Mouse (Mus musculus): ENCODE measurements around the gene Smdt1. TPM values are rescaled to one million over a fixed set of nuclear protein-coding genes. Genes with fewer than 3 reads are reported as not detected.
A peak's percentile ranks its signal among the peaks of the same experiment; 100 is the strongest.

Gene Smdt1
- total and polyA plus RNA-seq, 3 experiments: 111 to 159 TPM; not detected in 1

DNA sequence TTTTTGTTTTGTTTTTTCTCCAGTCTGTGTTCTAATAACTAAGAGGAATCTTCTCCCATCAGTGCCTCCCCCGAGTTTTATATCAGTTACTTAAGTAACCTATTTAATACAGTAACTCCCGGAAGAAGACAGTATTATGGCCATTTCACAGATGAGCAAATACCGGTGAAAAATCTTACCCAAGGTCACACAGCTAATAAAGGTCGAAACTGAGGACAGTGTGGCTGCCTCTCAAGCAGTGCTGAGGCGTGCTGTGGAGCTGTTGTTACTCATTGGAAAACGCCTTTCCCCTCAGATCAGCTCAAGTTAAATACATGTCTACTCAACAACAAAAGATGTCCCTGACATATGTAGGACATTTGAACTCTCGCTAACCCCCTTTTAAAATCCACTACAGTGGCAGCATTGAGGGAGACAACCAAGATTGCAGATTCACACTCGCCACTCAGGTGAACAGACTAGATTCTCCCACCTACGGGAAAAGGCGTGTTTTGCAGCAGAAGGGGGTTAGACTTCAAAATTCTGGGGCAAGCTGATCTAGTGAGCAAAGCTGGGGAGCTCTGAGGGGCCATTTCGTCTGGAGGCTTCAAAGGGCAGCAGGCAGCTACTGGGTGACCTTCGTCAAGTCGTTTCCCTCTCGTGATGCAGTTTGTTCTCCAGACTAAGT is 14.5 kb downstream of the Smdt1 start:
- H3K36me3 ChIP-seq (ENCODE audit: control insufficient read depth in 1 of 2, insufficient read depth in 2 of 2, low read length in 2 of 2): peaks cover 0 to 27% of the 10 kb centered on the region in 2 experiments; a peak in 2 of 4 replicates
- peak overlapping the region; percentile 57 for H3K27ac ChIP-seq (ENCODE audit: control insufficient read depth, low read depth, low read length)
- TF ChIP-seq CHD1 (IDR thresholded peaks at IDR 0.05; ENCODE audit: low read depth, low read length) (0 out of 2 replicates have a peak, but pooled peaks have one; percentile 13), ZNF384 (IDR thresholded peaks at IDR 0.05; ENCODE audit: low read depth, low read length) (no peak)
- H3K79me2 ChIP-seq (ENCODE audit: control insufficient read depth, insufficient read depth, low read length, poor library complexity): peaks cover 28% of the 10 kb centered on the region
- no peaks in the 10 kb centered on the region for H3K9me3 ChIP-seq (replicated peaks; ENCODE audit: insufficient read depth, low read length)
- H3K9ac ChIP-seq (ENCODE audit: control insufficient read depth, low read depth, low read length, poor library complexity, severe bottlenecking): peak overlapping the region; percentile 88
- peaks cover 9 to 30% of the 10 kb centered on the region in 2 experiments for H3K4me1 ChIP-seq (ENCODE audit: control insufficient read depth in 1 of 2, insufficient read depth in 2 of 2, low read length in 2 of 2)
- peak overlapping the region; percentile 84 for H3K4me3 ChIP-seq (ENCODE audit: control insufficient read depth in 1 of 2, insufficient read depth in 1 of 2, low read depth in 2 of 2, low read length in 2 of 2)
- peak; percentile 37 for DNase-seq (ENCODE audit: low read depth, low spot score)
- no peaks in the 10 kb centered on the region for H3K27me3 ChIP-seq (ENCODE audit: control insufficient read depth in 1 of 2, insufficient read depth in 2 of 2, low read length in 2 of 2)

DNA sequence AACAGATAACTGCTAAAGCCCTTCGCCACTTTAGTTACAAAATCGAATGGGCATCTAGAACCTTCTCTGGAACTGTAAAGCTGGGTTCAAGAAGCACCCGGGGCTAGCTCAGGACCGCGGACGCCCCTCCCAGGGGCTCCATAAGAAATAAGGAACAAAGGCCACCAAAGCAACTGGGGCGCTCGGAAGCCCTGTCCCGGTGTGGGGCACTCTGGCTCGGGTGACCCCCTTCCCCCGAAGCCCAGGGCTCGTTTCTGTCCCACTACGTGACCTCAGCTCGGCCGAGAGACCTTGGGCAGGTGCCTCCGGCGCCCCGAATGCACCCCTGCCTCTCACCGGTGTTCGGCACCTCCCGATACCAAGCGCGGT is 15.0 kb downstream of the Smdt1 start:
- TF ChIP-seq UBTF (IDR thresholded peaks at IDR 0.05; ENCODE audit: borderline replicate concordance, insufficient read depth, low read depth, low read length): 0 out of 2 replicates have a peak, but pooled peaks have one; percentile 10
- TF ChIP-seq POLR2AphosphoS2 (IDR thresholded peaks at IDR 0.05; ENCODE audit: low read length): no peak
- Histone ChIP-seq H3K9me3 (replicated peaks; ENCODE audit: insufficient read depth, low read length) (no peaks in the 10 kb centered on the region), H3K4me1 (ENCODE audit: control insufficient read depth in 1 of 2, insufficient read depth in 2 of 2, low read length in 2 of 2) (peaks cover 9 to 25% of the 10 kb centered on the region in 2 experiments), H3K27me3 (ENCODE audit: control insufficient read depth in 1 of 2, insufficient read depth in 2 of 2, low read length in 2 of 2) (no peaks in the 10 kb centered on the region), H3K27ac (ENCODE audit: control insufficient read depth, low read depth, low read length) (peak overlapping the region; percentile 57), H3K36me3 (ENCODE audit: control insufficient read depth in 1 of 2, insufficient read depth in 2 of 2, low read length in 2 of 2) (peaks cover 0 to 23% of the 10 kb centered on the region in 2 experiments; a peak in 2 of 4 replicates), H3K9ac (ENCODE audit: control insufficient read depth, low read depth, low read length, poor library complexity, severe bottlenecking) (peak overlapping the region; percentile 88), H3K4me3 (ENCODE audit: control insufficient read depth in 1 of 2, insufficient read depth in 1 of 2, low read depth in 2 of 2, low read length in 2 of 2) (peak overlapping the region; percentile 84), H3K79me2 (ENCODE audit: control insufficient read depth, insufficient read depth, low read length, poor library complexity) (peaks cover 25% of the 10 kb centered on the region)
- DNase-seq (ENCODE audit: low read depth, low spot score): no peak

DNA sequence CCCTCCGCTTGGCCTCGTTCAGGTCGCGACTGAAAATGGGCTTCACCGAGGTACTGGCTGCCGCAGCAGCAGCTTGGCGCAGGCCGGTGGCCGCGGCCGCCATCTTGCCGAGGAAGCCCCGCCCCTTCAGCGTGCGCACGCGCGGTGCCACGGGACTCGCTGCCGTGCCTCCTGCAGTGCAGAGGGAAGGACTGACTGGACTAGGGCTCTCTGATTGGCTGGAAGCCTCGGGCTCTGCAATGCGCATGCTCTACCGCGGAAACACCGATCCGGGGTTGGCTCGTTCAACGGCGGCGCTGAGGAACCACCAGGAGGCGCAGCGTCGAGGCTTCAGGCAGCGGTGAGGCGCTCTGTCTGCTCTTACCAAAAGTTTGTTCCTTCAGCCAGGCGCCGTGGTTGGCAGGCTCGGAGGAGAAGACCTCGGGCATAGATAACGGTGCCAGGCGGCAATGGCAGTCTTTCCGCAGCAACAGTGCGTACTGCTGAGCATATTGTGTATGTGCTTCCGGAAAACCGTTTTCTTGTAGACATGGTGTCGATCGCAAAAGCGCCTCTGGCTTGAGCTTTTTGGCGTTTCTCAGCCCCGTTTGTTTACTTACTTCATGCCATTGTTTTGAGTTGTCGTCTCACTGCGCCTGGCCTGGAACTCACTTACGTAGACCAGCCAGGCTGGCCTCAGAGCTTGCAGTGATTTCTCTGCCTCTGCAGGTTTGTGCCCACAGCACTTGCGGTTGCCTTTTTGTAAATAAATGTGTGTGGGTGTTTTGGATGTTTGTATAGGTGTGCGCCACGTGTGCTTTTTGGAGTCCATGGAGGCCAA is 15.6 kb downstream of the Smdt1 start, which contains the start of gene Ndufa6:
Ndufa6 (minus strand) TSS at position 197 of the 820 bp plus-strand sequence.
- Histone ChIP-seq H3K36me3 (ENCODE audit: control insufficient read depth in 1 of 2, insufficient read depth in 2 of 2, low read length in 2 of 2) (peaks cover 0 to 21% of the 10 kb centered on the region in 2 experiments; a peak in 2 of 4 replicates), H3K9ac (ENCODE audit: control insufficient read depth, low read depth, low read length, poor library complexity, severe bottlenecking) (peak within 1 kb of the TSS; percentile 88), H3K27me3 (ENCODE audit: control insufficient read depth in 1 of 2, insufficient read depth in 2 of 2, low read length in 2 of 2) (no peaks in the 10 kb centered on the region), H3K79me2 (ENCODE audit: control insufficient read depth, insufficient read depth, low read length, poor library complexity) (peaks cover 25% of the 10 kb centered on the region), H3K4me1 (ENCODE audit: control insufficient read depth in 1 of 2, insufficient read depth in 2 of 2, low read length in 2 of 2) (peaks cover 9 to 24% of the 10 kb centered on the region in 2 experiments), H3K27ac (ENCODE audit: control insufficient read depth, low read depth, low read length) (peak within 1 kb of the TSS; percentile 73), H3K4me3 (ENCODE audit: control insufficient read depth in 1 of 2, insufficient read depth in 1 of 2, low read depth in 2 of 2, low read length in 2 of 2) (peak within 1 kb of the TSS; percentile 84), H3K9me3 (replicated peaks; ENCODE audit: insufficient read depth, low read length) (no peaks in the 10 kb centered on the region)
- peak; percentile 98 for DNase-seq (ENCODE audit: low read depth, low spot score)
- TF ChIP-seq MXI1 (IDR thresholded peaks at IDR 0.05; ENCODE audit: low read depth, low read length) (peak; percentile 68), EP300 (IDR thresholded peaks at IDR 0.05; ENCODE audit: low read depth in 1 of 2, low read length in 2 of 2) (no peak), ZKSCAN1 (IDR thresholded peaks at IDR 0.05; ENCODE audit: low read depth, low read length) (0 out of 2 replicates have a peak, but pooled peaks have one; percentile 13), POLR2A (IDR thresholded peaks at IDR 0.05; ENCODE audit: control insufficient read depth in 1 of 2, insufficient read depth in 1 of 2, low read depth in 1 of 2, low read length in 2 of 2, poor library complexity in 1 of 2) (peak; percentile 96 to 99), ZMIZ1 (IDR thresholded peaks at IDR 0.05; ENCODE audit: low read depth, low read length) (peak; percentile 95), TBP (IDR thresholded peaks at IDR 0.05; ENCODE audit: low read depth, low read length) (peak; percentile 73; the same call in 1 of the 2 replicates), UBTF (IDR thresholded peaks at IDR 0.05; ENCODE audit: borderline replicate concordance, insufficient read depth, low read depth, low read length) (0 out of 2 replicates have a peak, but pooled peaks have one; percentile 42), POLR2AphosphoS5 (IDR thresholded peaks at IDR 0.05; ENCODE audit: borderline replicate concordance, low read depth, low read length) (peak; percentile 61; the same call in 1 of the 2 replicates), BHLHE40 (IDR thresholded peaks at IDR 0.05; ENCODE audit: borderline replicate concordance, low read depth, low read length) (0 out of 2 replicates have a peak, but pooled peaks have one; percentile 30), HCFC1 (IDR thresholded peaks at IDR 0.05; ENCODE audit: low read depth, low read length) (peak; percentile 81), MAZ (IDR thresholded peaks at IDR 0.05; ENCODE audit: low read depth, low read length) (no peak), KAT2A (conservative IDR thresholded peaks at IDR 0.05; ENCODE audit: low read depth, low read length) (no peak), ZC3H11A (IDR thresholded peaks at IDR 0.05; ENCODE audit: low read depth, low read length) (peak; percentile 72), MYC (IDR thresholded peaks at IDR 0.05; ENCODE audit: low read depth, low read length) (no peak), NELFE (IDR thresholded peaks at IDR 0.05; ENCODE audit: low read depth, low read length) (peak; percentile 95), SIN3A (IDR thresholded peaks at IDR 0.05; ENCODE audit: low read length) (peak; percentile 85), MAX (IDR thresholded peaks at IDR 0.05; ENCODE audit: low read length) (peak; percentile 52), RAD21 (IDR thresholded peaks at IDR 0.05; ENCODE audit: low read depth, low read length) (peak; percentile 63), GATA1 (IDR thresholded peaks at IDR 0.05; ENCODE audit: low read depth, low read length) (0 out of 2 replicates have a peak, but pooled peaks have one; percentile 12)
